Mouse (Mus musculus) left cerebral cortex, adult 2 months (tissue): ENCODE results near the gene Sesn2. TPM values are rescaled to one million over a fixed set of nuclear protein-coding genes. Genes with fewer than 3 reads are reported as not detected.

Experiments
- DNase-seq, 2 experiments: peaks; one replicate each; pipeline ENCODE4 v3.0.0; 2021 to 2022; ENCODE audit warnings: low spot score in 2 of 2, mixed read lengths in 1 of 2; ENCODE audit errors: extremely low spot score in 1 of 2
- H3K27ac ChIP-seq: fragments of 200-600 bp; 2 replicates; pipeline ENCODE4 v1.8.1; 2022
- H3K4me3 ChIP-seq: fragments of 200-600 bp; 2 replicates; pipeline ENCODE4 v1.8.1; 2022
- CTCF ChIP-seq: fragments of 200-600 bp; IDR thresholded peaks from 2 replicates; pipeline ENCODE4 v1.8.1; 2022; ENCODE audit warnings: antibody characterized with exemption, mild to moderate bottlenecking, moderate library complexity
- intact Hi-C: fragments of 180-260 bp; cut with DNase I; formaldehyde crosslinking; loops from one replicate; pipeline ENCODE4 v1.15.1; 2025
- total RNA-seq, 2 experiments: library from RNA; stranded (reverse); gene quantifications; 2 replicates each; pipeline ENCODE4 v1.2.3; 2021

The Sesn2 gene
- total RNA-seq, 2 experiments from 2014 or later = 10.4 to 10.7 TPM

DNA sequence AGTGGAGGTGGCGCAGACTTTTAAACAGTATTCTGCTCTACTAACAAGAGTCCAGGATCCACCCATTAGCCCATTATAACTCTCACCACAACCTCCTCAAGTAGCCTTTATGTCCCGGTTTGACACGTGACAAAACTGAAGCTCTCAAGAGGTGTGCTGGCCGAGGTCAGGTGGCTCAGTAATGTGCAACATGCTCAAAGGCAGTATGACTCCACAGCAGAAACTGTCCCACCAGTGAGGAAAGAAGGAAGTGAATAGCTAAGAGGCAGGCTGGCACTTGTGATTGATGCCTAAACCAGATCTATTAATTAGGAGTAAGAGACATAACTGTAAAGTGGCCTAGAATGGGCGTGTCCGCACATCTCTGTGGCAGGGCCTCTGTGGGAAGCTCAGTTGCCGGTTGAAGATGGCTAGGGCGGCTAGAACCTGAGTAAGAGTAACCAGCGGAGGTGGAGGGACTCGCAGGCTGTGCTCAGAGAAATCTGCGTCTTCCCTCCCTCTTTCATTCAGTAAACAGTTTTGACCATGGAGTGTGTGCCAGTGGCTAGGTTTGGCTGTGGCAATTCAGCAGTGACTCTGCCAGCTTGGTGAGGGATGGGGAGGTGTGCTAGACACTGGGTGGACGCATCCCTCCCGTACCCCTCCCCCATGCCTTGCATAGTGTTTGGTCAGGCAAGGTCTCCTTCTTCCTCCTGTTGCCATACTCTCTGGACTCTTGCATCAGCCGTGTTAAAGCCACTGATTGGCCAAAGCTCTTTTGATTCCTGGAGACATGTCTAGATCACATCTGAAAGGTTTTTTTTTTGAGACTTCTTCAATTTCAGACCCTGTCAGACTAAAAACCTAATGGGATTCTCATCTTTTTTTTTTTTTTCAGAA lies 3.3 kb upstream of the Sesn2 start:
- no peak for TF ChIP-seq CTCF
- intact Hi-C loops = loop anchor here (2.0 to 5.0 kb wide), 3 partner anchors 91 to 301 kb away; partner anchors contain the start of genes Phactr4 and Ythdf2
- Histone ChIP-seq H3K4me3 (no peak overlapping the region), H3K27ac (no peak overlapping the region)
- DNase-seq = no peak

DNA sequence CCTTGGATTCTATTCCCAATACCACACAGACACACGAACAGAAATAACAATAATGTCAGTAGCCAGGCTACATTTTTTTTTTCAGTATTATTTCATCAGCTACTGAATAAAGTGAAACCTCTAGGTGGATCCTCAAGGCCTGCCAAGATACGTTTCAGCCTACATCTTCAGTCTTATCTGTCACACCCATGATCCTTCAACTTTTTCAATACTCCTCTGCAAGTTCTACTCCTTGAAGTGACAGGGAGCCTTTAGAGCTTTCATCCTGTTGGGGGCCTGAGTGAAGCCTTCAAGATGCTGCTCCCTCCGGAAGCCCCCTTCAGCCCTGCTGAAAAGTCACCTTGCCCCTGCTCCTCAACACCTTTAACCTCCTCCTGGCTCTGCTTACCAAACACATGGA lies 1.8 kb upstream of the Sesn2 start:
- intact Hi-C loops = loop anchor here (2.0 to 5.0 kb wide), 3 partner anchors 89 to 300 kb away; partner anchors contain the start of genes Phactr4 and Ythdf2
- no peak for TF ChIP-seq CTCF
- Histone ChIP-seq H3K27ac (no peak overlapping the region), H3K4me3 (no peak overlapping the region)
- no peak for DNase-seq

- intact Hi-C loops = loop anchor here (1.0 to 5.0 kb wide), 4 partner anchors 46 to 297 kb away; partner anchors contain the start of genes Med18, Rcc1 and Ythdf2
- Histone ChIP-seq H3K27ac (peak overlapping the region; percentile 56), H3K4me3 (peak overlapping the region; percentile 77)
- TF ChIP-seq CTCF = no peak
- peak; percentile 51 to 57 for DNase-seq
Observed at GRCm38 (mm10) chr4:132509621-132510296, 542 bp downstream of the Sesn2 start.

GRCm38 (mm10) chr4:132507210-132507609 lies 3.1 kb downstream of the Sesn2 start:
- H3K27ac ChIP-seq = no peak overlapping the region
- no peak for TF ChIP-seq CTCF
- DNase-seq = no peak
- no peak overlapping the region for H3K4me3 ChIP-seq
- intact Hi-C loops = no loop called here

DNA sequence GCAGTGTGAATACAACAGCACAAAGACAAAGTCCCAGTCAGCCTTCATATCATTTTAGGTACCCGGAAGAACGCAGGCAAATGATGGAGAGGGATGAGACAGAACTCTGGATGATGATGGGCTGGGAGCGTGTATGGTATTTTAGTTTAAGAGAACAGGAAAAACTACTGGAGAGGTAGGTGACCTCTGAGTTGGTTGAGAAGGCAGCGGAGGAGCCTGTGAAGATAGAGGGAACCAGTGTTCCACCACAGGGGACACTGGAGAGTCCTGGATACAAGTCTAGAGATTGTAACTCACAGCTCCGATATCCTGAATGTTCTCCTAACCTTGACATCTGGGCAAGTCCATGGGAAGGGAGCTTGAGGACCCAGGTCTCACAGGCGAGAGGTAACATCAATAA lies 4.1 kb downstream of the Sesn2 start:
- Histone ChIP-seq H3K27ac (no peak overlapping the region), H3K4me3 (no peak overlapping the region)
- intact Hi-C loops = no loop called here
- no peak for DNase-seq
- no peak for TF ChIP-seq CTCF

DNA sequence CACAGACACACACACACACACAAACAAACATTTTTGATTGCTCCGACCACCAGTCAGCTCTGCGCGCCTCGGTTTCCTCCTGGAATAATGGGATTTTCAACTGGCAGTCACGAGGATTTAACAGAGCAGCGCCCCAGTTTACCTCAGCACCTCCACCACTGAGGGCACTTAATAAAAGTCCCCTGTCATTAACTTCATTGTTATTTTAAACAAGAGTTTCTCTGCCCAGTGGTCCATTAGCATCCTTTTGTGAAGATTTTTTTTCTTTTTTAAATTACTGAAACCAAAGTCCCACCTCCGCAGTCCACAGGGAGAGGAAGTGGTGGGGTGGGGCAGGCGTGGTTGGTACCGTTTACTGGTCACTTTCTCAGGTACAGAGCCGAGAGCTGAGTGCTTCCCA lies 4.5 kb downstream of the Sesn2 start:
- Histone ChIP-seq H3K27ac (no peak overlapping the region), H3K4me3 (no peak overlapping the region)
- no peak for TF ChIP-seq CTCF
- intact Hi-C loops = no loop called here
- DNase-seq = no peak

DNA sequence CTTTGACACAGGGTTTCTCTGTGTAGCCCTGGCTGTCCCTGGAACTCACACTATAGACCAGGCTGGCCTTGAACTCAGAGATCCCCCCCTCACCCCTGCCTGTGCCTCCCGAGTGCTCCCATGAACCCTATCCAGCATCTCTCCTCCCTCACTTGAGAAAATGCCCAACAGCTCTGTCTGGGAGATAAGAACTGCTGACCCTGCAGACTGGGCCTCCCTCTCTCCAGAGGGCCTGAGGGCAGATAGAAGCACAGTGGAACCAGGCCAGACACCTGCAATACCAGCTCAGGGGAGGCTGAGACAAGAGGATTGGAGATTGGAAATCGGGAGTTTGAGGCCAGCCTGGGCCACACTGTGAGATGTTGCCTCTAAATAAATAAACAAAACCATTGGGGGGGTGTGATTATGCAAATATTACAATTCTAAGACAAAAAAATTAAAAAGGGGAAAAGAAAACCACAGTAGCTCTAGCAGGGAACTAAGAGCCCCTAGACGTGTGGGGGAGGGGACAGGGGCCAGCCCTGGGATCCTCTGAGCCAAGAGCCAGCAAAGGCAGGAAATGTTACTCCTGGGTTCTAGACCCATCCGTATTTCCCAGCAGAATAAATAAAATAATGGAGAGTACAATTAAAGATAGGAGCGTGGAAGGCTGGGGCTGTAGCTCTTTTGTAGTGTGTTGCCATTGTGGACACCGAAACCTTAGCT lies 5.1 kb downstream of the Sesn2 start:
- intact Hi-C loops = no loop called here
- no peak overlapping the region for H3K4me3 ChIP-seq
- TF ChIP-seq CTCF = no peak
- DNase-seq = no peak
- no peak overlapping the region for H3K27ac ChIP-seq

DNA sequence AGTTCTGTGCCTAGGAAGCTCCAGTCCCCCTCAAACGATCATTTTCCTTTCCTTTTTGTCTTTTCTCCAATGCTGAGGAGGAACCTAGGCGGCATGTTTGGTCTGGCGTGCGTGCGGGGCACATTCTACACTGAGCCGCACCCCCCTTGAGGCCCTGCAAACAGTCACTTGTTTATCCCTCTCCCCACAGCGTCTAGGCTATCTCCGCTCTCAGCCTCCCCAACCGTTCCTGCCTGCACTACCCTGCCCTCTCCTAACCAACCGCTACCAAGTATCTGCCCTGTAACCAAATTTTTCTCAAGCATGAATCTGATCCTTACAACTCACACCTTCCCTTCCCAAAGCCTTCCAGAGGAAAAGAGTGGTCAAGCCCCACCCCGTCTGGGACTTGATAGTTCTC lies 7.0 kb downstream of the Sesn2 start:
- H3K27ac ChIP-seq = no peak overlapping the region
- H3K4me3 ChIP-seq = no peak overlapping the region
- TF ChIP-seq CTCF = no peak
- intact Hi-C loops = no loop called here
- DNase-seq = no peak

GRCm38 (mm10) chr4:132501639-132502038 lies 8.7 kb downstream of the Sesn2 start:
- no peak for TF ChIP-seq CTCF

GRCm38 (mm10) chr4:132494271-132494918 lies 15.9 kb downstream of the Sesn2 start:
- no peak for DNase-seq
- no peak for TF ChIP-seq CTCF
- intact Hi-C loops = no loop called here
- Histone ChIP-seq H3K4me3 (no peak overlapping the region), H3K27ac (no peak overlapping the region)

More at GRCm38 (mm10) chr4:132501639-132502038, 8.7 kb downstream of the Sesn2 start:
- no peak for DNase-seq
- Histone ChIP-seq H3K4me3 (no peak overlapping the region), H3K27ac (no peak overlapping the region)
- intact Hi-C loops = no loop called here

DNA sequence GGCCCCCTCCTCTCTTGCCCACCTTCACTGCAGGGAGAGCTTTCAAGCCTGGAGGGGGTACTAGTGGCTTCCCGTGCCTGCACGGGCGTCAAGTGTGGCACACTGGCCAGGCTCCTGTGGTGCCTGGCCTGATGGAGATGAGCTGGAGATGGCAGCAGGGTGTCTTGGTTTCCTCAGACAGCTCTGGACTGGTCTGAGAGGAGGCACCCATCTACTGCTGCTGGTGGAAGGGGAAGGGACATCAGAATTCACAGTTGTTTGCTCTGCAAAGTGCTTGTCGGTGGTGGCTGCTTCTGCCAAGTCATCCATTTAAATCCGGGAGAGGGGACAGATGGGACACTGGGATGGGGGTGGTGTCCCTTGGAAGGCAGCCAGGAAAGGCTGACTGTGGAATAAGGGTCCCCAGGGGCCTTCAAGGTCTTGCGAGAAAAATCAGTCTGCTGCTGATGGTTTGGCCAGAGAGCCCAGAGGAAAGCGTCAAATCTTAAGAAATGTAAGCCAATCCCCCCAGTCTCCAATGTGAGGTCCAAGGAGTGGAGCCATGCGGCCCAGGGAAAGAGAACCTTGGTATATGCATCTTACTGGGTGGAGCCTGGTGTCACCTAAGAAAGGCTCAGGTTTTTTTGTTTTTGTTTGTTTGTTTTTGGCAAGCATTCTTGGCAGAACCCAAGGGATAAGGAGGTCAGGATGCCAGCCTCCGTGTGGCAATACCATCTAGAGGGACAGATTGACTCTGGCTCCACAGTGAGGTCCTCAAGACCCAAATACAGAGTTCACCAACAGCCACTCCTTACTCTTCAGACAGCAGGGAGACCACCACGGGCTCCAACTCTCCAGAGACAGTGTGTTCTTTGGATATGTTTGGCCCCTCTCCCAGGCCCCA lies 17.9 kb downstream of the Sesn2 start:
- intact Hi-C loops = no loop called here
- DNase-seq = no peak
- H3K27ac ChIP-seq = no peak overlapping the region
- H3K4me3 ChIP-seq = no peak overlapping the region
- TF ChIP-seq CTCF = no peak
